Mouse (Mus musculus): Measurements from ENCODE around the gene Ak5.

The Ak5 gene

GRCm38 (mm10) chr3:152457308-152458035 lies 210.7 kb downstream of the Ak5 start:
- in situ Hi-C loops (cut with MboI; ENCODE audit: low sequenced_read_pairs): loop anchor here (25.0 kb wide), 1 partner anchor 1455 kb away; the partner anchor contains the start of genes Msh4 and Rabggtb

GRCm38 (mm10) chr3:152453163-152453562 lies 215.0 kb downstream of the Ak5 start:
- in situ Hi-C loops (cut with MboI; ENCODE audit: low sequenced_read_pairs): loop anchor here (25.0 kb wide), 1 partner anchor 1459 kb away; the partner anchor contains the start of genes Msh4 and Rabggtb

GRCm38 (mm10) chr3:152446966-152447365 lies 221.2 kb downstream of the Ak5 start:
- in situ Hi-C loops (cut with MboI; ENCODE audit: low sequenced_read_pairs): no loop called here

GRCm38 (mm10) chr3:152444114-152444513 lies 224.0 kb downstream of the Ak5 start:
- in situ Hi-C loops (cut with MboI; ENCODE audit: low sequenced_read_pairs): no loop called here

- in situ Hi-C loops (cut with MboI; ENCODE audit: low sequenced_read_pairs): no loop called here
These were observed 225.4 kb downstream of the Ak5 start for GRCm38 (mm10) chr3:152442795-152443194.

GRCm38 (mm10) chr3:152438068-152438467 lies 230.1 kb downstream of the Ak5 start:
- in situ Hi-C loops (cut with MboI; ENCODE audit: low sequenced_read_pairs): no loop called here

- in situ Hi-C loops (cut with MboI; ENCODE audit: low sequenced_read_pairs): no loop called here
These were observed 232.6 kb downstream of the Ak5 start for GRCm38 (mm10) chr3:152435590-152435989.

- in situ Hi-C loops (cut with MboI; ENCODE audit: low sequenced_read_pairs): no loop called here
These were observed 235.5 kb downstream of the Ak5 start for GRCm38 (mm10) chr3:152432677-152433076.

- in situ Hi-C loops (cut with MboI; ENCODE audit: low sequenced_read_pairs): no loop called here
These were observed 239.2 kb downstream of the Ak5 start for GRCm38 (mm10) chr3:152428925-152429324.
